Mouse (Mus musculus): Measurements from ENCODE around the gene Gm21970. TPM values are rescaled to one million over a fixed set of nuclear protein-coding genes. Genes with fewer than 3 reads are reported as not detected.

Gene Gm21970
- polyA plus RNA-seq, 1 experiment = not detected

DNA sequence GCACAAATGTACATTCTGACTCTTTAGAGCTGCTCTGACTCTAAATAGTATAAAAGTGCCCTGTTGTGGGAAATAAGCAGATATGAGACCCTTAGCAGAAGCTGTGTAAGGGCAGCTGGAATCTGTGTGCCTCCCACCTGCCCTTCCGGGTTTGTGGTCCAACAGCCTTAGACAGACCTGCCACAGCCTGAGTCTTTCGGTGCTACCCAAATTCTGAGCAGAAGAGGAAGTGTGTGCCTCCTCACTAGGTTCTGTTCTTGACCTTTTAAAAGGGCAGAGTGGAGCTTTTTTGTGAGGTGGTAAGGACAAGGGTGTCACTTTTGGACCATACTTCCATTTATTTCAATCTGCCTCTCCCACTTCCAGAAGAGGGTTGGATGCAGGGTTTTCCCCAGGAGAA is 60.4 kb downstream of the Gm21970 start:
- no peaks in the 10 kb centered on the region for H3K4me1 ChIP-seq (ENCODE audit: control insufficient read depth, insufficient read depth, low read length)
- no peak overlapping the region for H3K4me3 ChIP-seq (ENCODE audit: insufficient read depth, low read length)
- peak overlapping the region; percentile 59; the same call in 1 of the 2 replicates for H3K27ac ChIP-seq (ENCODE audit: insufficient read depth, low read length)
- TF ChIP-seq POLR2A (IDR thresholded peaks at IDR 0.05; ENCODE audit: extremely low read depth, insufficient read depth, low read length) = no peak
- TF ChIP-seq CTCF (IDR thresholded peaks at IDR 0.05; ENCODE audit: extremely low read depth, insufficient read depth, low read length) = no peak

DNA sequence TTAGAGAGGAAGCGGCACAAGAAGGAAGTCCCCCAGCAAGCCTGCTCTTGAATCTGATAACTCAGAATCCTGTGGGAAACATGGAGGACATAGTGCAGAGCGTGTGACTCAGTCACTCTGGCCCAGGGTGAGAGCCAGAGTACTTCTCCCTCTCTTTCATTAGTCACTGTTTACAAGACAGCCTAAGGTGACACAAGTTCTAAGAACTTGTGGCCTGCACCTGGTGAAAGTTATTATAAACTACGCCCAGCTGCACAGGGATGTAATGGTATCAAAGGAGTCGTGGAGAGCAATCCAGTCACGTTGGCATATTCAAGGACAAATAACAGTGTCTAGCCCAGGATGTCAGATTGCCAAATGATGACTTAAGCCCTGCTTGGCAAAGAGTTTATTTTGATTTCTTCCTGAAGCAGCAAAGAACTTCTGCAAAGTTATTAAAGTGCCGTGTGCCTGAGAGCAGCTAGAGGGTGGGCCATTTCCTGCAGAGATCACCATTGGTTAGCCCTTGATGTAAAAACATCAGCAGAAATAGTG is 60.9 kb downstream of the Gm21970 start:
- H3K4me1 ChIP-seq (ENCODE audit: control insufficient read depth, insufficient read depth, low read length) = no peaks in the 10 kb centered on the region
- TF ChIP-seq POLR2A (IDR thresholded peaks at IDR 0.05; ENCODE audit: extremely low read depth, insufficient read depth, low read length) (no peak), CTCF (IDR thresholded peaks at IDR 0.05; ENCODE audit: extremely low read depth, insufficient read depth, low read length) (no peak)
- peak overlapping the region; percentile 59 for H3K27ac ChIP-seq (ENCODE audit: insufficient read depth, low read length)
- H3K4me3 ChIP-seq (ENCODE audit: insufficient read depth, low read length) = no peak overlapping the region

DNA sequence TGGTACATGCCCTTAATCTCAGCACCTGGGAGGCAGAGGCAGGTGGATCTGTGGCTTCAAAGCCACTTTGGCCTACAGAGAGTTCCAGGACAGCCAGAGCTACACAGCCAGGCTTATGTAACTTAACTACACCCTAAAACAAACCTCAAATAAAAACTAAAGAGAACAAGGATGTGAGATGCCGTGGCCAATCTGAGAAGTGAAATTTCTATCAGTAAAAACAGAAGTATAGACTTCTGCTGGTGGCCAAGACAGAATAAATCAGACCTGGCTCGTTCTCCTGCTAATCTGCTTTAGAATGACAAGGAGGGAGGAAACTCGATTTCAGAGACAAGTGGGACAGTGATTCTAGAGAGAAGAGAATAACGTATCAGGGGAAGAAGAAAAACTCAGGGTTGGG is 64.3 kb downstream of the Gm21970 start:
- H3K27ac ChIP-seq (ENCODE audit: insufficient read depth, low read length) = no peak overlapping the region
- no peak for TF ChIP-seq CTCF (IDR thresholded peaks at IDR 0.05; ENCODE audit: extremely low read depth, insufficient read depth, low read length)
- no peak for TF ChIP-seq POLR2A (IDR thresholded peaks at IDR 0.05; ENCODE audit: extremely low read depth, insufficient read depth, low read length)
- H3K4me3 ChIP-seq (ENCODE audit: insufficient read depth, low read length) = no peak overlapping the region
- H3K4me1 ChIP-seq (ENCODE audit: control insufficient read depth, insufficient read depth, low read length) = no peaks in the 10 kb centered on the region

DNA sequence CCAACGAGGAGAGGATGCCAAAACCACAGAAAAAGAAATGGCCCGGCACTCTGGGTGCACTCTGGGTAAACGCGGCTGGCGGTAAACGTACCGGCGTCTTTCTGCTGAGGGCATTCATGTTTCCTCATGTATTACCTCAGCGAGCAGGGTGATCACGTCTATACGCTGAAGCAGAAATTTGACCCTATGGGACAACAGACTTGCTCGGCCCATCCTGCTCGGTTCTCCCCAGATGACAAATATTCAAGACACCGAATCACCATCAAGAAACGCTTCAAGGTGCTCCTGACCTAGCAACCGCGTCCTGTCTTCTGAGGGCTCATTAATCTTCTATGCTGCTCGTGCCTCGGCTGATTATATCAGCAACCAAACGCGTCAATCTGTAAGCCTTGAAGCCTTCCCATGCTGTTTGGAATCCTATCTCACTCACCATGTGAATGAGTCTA is 66.8 kb downstream of the Gm21970 start:
- Histone ChIP-seq H3K4me1 (ENCODE audit: control insufficient read depth, insufficient read depth, low read length) (no peaks in the 10 kb centered on the region), H3K27ac (ENCODE audit: insufficient read depth, low read length) (no peak overlapping the region), H3K4me3 (ENCODE audit: insufficient read depth, low read length) (no peak overlapping the region)
- TF ChIP-seq POLR2A (IDR thresholded peaks at IDR 0.05; ENCODE audit: extremely low read depth, insufficient read depth, low read length) (no peak), CTCF (IDR thresholded peaks at IDR 0.05; ENCODE audit: extremely low read depth, insufficient read depth, low read length) (no peak)

DNA sequence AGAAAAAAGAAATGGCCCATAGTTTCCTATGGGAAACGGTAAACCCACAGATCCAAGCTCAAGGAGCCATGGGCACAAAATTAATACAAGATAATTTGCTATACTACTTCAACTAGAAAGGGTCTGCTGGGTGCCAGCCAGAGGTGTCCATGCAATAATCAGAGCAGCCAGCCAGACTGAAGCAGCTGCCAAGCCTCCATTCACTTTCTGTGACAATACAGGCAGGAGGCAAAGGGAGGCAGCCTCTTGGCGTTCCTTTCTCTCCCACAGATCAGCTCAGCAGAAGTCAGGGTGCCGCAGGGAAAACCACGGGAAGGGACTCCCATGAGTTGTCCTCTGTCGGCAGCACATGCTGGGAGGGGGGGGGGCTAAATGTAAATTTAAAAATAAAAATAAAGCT is 67.5 kb downstream of the Gm21970 start:
- Histone ChIP-seq H3K4me1 (ENCODE audit: control insufficient read depth, insufficient read depth, low read length) (no peaks in the 10 kb centered on the region), H3K27ac (ENCODE audit: insufficient read depth, low read length) (no peak overlapping the region), H3K4me3 (ENCODE audit: insufficient read depth, low read length) (no peak overlapping the region)
- TF ChIP-seq POLR2A (IDR thresholded peaks at IDR 0.05; ENCODE audit: extremely low read depth, insufficient read depth, low read length) = no peak
- TF ChIP-seq CTCF (IDR thresholded peaks at IDR 0.05; ENCODE audit: extremely low read depth, insufficient read depth, low read length) = no peak

DNA sequence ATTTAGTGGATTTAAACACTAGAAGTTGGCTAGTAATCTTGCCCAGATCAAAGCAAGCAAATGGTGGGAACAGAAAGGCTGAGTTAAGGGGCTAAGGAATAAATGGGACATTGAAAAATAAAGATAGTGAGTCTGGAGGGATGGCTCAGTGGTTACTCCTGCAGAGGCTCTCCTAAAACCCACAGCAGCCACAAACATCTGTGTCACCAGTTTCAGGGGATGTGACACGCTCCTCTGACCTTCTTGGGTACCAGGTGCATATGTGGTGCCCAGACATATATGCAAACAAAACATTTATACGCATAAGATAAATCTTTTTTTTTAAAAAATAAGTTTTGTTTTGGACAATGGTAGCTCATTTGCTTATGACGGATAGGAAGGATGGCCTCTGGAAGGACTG is 67.9 kb downstream of the Gm21970 start:
- H3K4me3 ChIP-seq (ENCODE audit: insufficient read depth, low read length) = no peak overlapping the region
- no peaks in the 10 kb centered on the region for H3K4me1 ChIP-seq (ENCODE audit: control insufficient read depth, insufficient read depth, low read length)
- TF ChIP-seq CTCF (IDR thresholded peaks at IDR 0.05; ENCODE audit: extremely low read depth, insufficient read depth, low read length) = no peak
- TF ChIP-seq POLR2A (IDR thresholded peaks at IDR 0.05; ENCODE audit: extremely low read depth, insufficient read depth, low read length) = no peak
- no peak overlapping the region for H3K27ac ChIP-seq (ENCODE audit: insufficient read depth, low read length)

DNA sequence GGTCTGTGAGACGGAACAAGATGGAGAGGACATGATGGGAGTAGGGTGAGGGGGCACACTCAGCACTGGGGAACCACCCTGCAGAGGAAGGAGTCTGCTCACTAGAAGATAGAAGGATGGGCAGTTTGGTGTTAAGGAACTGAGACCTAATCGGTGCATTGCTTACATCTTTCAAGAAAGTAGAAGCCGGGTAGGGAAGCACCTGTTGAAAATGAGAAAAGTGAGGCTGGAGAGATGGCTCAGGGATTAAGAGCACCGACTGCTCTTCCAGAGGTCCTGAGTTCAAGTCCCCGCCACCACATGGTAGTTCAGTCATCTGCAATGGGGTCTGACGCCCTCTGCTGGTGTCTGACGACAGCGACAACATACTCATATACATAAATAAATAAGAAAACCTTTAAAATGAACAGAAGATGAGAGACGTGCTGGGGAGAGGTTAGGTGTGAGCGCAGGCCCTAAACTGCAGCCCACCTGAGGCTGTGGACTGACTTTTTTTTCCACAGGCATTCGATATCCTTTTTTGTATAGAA is 68.4 kb downstream of the Gm21970 start:
- H3K4me3 ChIP-seq (ENCODE audit: insufficient read depth, low read length) = no peak overlapping the region

DNA sequence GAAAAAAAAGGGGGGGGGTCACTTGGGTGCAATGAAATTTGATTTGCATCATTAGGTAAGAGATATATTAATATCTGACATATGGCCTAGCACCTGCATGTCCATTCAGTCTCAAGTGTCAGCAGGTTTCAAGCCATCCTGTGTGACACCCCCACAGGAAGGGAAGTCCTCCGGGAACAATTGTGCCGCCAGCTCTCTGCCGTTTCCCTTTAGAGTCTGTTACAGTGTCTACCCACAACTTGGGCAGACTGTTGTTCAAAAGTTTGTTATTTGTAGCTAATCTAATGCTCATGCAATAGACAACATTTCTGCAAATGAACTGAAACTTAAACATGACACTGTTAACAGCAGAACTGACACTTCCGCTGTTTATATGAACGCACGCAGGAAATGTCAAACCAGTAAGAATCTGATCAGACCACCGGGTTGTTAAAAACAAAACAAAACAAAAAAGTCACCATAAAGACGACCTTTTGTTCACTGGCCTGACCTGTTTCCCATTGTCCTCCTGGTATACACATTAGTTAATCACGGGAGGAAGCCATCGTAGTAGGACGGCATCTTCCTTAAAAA is 69.6 kb downstream of the Gm21970 start:
- Histone ChIP-seq H3K27ac (ENCODE audit: insufficient read depth, low read length) (no peak overlapping the region), H3K4me1 (ENCODE audit: control insufficient read depth, insufficient read depth, low read length) (peaks cover 4% of the 10 kb centered on the region; the same call in 1 of the 2 replicates), H3K4me3 (ENCODE audit: insufficient read depth, low read length) (no peak overlapping the region)
- no peak for TF ChIP-seq CTCF (IDR thresholded peaks at IDR 0.05; ENCODE audit: extremely low read depth, insufficient read depth, low read length)
- no peak for TF ChIP-seq POLR2A (IDR thresholded peaks at IDR 0.05; ENCODE audit: extremely low read depth, insufficient read depth, low read length)

More for the DNA sequence above, 68.4 kb downstream of the Gm21970 start:
- no peak for TF ChIP-seq POLR2A (IDR thresholded peaks at IDR 0.05; ENCODE audit: extremely low read depth, insufficient read depth, low read length)
- TF ChIP-seq CTCF (IDR thresholded peaks at IDR 0.05; ENCODE audit: extremely low read depth, insufficient read depth, low read length) = 0 out of 2 replicates have a peak, but pooled peaks have one; percentile 5
- no peak overlapping the region for H3K27ac ChIP-seq (ENCODE audit: insufficient read depth, low read length)
- H3K4me1 ChIP-seq (ENCODE audit: control insufficient read depth, insufficient read depth, low read length) = no peaks in the 10 kb centered on the region

DNA sequence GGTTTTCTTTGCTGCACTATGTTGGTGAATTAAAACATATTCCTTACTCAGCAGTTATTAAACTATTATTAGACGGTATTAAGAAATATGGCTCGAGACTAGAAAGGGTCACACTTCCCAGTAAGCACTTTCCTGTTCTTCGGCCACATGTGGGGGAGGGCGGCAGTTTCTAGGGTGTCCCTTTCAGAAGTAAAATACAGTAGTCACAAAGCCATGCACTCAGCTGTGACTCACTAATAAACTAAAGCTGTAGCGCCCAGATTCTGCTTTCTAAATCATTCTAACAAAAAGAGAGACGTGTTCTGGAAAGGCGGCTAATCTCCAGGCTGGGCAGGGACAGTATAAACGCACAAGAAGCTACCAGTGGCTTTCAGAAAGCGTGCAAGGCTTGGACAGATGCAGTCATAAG is 70.3 kb downstream of the Gm21970 start:
- no peak overlapping the region for H3K4me3 ChIP-seq (ENCODE audit: insufficient read depth, low read length)
- peaks cover 5% of the 10 kb centered on the region; the same call in 1 of the 2 replicates for H3K4me1 ChIP-seq (ENCODE audit: control insufficient read depth, insufficient read depth, low read length)
- TF ChIP-seq POLR2A (IDR thresholded peaks at IDR 0.05; ENCODE audit: extremely low read depth, insufficient read depth, low read length) = no peak
- no peak for TF ChIP-seq CTCF (IDR thresholded peaks at IDR 0.05; ENCODE audit: extremely low read depth, insufficient read depth, low read length)
- no peak overlapping the region for H3K27ac ChIP-seq (ENCODE audit: insufficient read depth, low read length)

DNA sequence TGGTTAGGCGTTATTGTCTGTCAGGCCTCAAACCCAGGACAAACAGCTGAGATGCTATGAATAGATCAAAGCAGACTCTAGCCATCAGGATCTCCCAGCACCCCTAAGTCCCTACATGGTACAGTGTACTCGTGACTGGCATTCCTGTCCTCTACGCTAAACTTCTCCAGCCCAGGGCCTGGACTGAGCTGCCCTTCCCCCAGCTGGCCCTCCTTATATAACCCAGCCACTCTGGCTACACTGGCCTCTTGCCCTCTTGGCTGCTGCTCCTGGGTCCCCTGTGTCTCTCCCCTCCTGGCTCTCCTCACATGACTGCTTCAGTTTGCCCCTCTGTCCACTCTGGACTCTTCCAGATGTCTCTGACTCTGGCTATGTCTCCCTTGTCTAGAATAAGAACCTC is 71.1 kb downstream of the Gm21970 start:
- Histone ChIP-seq H3K4me1 (ENCODE audit: control insufficient read depth, insufficient read depth, low read length) (peaks cover 5% of the 10 kb centered on the region; the same call in 1 of the 2 replicates), H3K27ac (ENCODE audit: insufficient read depth, low read length) (no peak overlapping the region), H3K4me3 (ENCODE audit: insufficient read depth, low read length) (no peak overlapping the region)
- no peak for TF ChIP-seq CTCF (IDR thresholded peaks at IDR 0.05; ENCODE audit: extremely low read depth, insufficient read depth, low read length)
- no peak for TF ChIP-seq POLR2A (IDR thresholded peaks at IDR 0.05; ENCODE audit: extremely low read depth, insufficient read depth, low read length)
